Mouse (Mus musculus) thymus, adult 2 months (tissue): ENCODE results near the gene Prss42.

Experiments used
- CTCF ChIP-seq: fragments of 200-500 bp; IDR thresholded peaks from 2 replicates; pipeline ENCODE4 v1.5.1; 2012; ENCODE audit warnings: mild to moderate bottlenecking, control low read depth, low read length, moderate library complexity, borderline replicate concordance; ENCODE audit not compliant: control insufficient read depth, poor library complexity, insufficient read depth; ENCODE audit errors: extremely low read depth
- POLR2A ChIP-seq: fragments of 200-500 bp; IDR thresholded peaks from 2 replicates; pipeline ENCODE4 v1.6.1; 2012; ENCODE audit warnings: mild to moderate bottlenecking, low read length, control low read depth, moderate library complexity; ENCODE audit not compliant: control insufficient read depth, poor library complexity, insufficient read depth; ENCODE audit errors: extremely low read depth

- TF ChIP-seq POLR2A (no peak), CTCF (no peak)
These were observed 19.4 kb upstream of the Prss42 start for GRCm38 (mm10) chr9:110778559-110778958.
